Mouse (Mus musculus) hindbrain, embryonic 13.5 days (tissue): ENCODE results near the gene Plekhg2. TPM values are rescaled to one million over a fixed set of nuclear protein-coding genes. Genes with fewer than 3 reads are reported as not detected.

Experiments used
- ATAC-seq: fragments of 200-750 bp; cut with Nextera tagmentation; 2 replicates; pipeline ENCODE4 v1.8.0; 2017; ENCODE audit warnings: moderate TSS enrichment; ENCODE audit not compliant: low FRiP score
- H3K27ac ChIP-seq: fragments of 300-500 bp; sonication (generic); 2 replicates; pipeline ENCODE4 v1.5.1; 2015; ENCODE audit warnings: inconsistent platforms, mild to moderate bottlenecking, moderate library complexity
- H3K27me3 ChIP-seq: fragments of 300-500 bp; sonication (generic); 2 replicates; pipeline ENCODE4 v1.6.1; 2015; ENCODE audit warnings: mild to moderate bottlenecking, inconsistent platforms
- H3K36me3 ChIP-seq: fragments of 300-500 bp; sonication (generic); 2 replicates; pipeline ENCODE4 v1.6.1; 2015; ENCODE audit warnings: mild to moderate bottlenecking, inconsistent platforms
- H3K4me1 ChIP-seq: fragments of 300-500 bp; sonication (generic); replicated peaks from 2 replicates; pipeline ENCODE4 v1.6.1; 2015; ENCODE audit warnings: inconsistent platforms
- H3K4me2 ChIP-seq: fragments of 300-500 bp; sonication (generic); 2 replicates; pipeline ENCODE4 v1.6.1; 2015; ENCODE audit warnings: inconsistent platforms, mild to moderate bottlenecking, moderate library complexity
- H3K4me3 ChIP-seq: fragments of 300-500 bp; sonication (generic); 2 replicates; pipeline ENCODE4 v1.5.1; 2015; ENCODE audit warnings: mild to moderate bottlenecking, inconsistent platforms
- H3K9ac ChIP-seq: fragments of 300-500 bp; sonication (generic); 2 replicates; pipeline ENCODE4 v1.6.1; 2015; ENCODE audit warnings: mild to moderate bottlenecking, inconsistent platforms
- H3K9me3 ChIP-seq: fragments of 300-500 bp; sonication (generic); 2 replicates; pipeline ENCODE4 v1.6.1; 2016; ENCODE audit warnings: inconsistent platforms
- WGBS: fragments of 180-500 bp; shearing (Covaris S2); methylation state at CpG from one replicate; pipeline ENCODE4 v1.1.7; 2015; 5-methylcytosine and 5-hydroxymethylcytosine counted together
- polyA plus RNA-seq: library from polyadenylated mRNA; unstranded; fragments of >200 nt; fragmentation: Nextera tagmentation; extraction: Ambion mirVana; gene quantifications from 2 replicates; pipeline ENCODE4 v1.2.1, GENCODE M21; 2015

Gene Plekhg2
- polyA plus RNA-seq, 1 experiment from 2014 or later, result 34.6 TPM

GRCm38 (mm10) chr7:28381938-28382337, 9.5 kb upstream of the Plekhg2 start:
- peaks cover 22% of the 10 kb centered on the region for H3K27me3 ChIP-seq
- no peak overlapping the region for H3K4me3 ChIP-seq
- peak overlapping the region; percentile 76 for H3K27ac ChIP-seq
- peak overlapping the region; percentile 44 for H3K4me2 ChIP-seq
- no peaks in the 10 kb centered on the region for H3K9me3 ChIP-seq
- peak; percentile 6; the same call in 1 of the 2 replicates for ATAC-seq
- H3K36me3 ChIP-seq, result peaks cover 17% of the 10 kb centered on the region
- peaks cover 51% of the 10 kb centered on the region for H3K4me1 ChIP-seq
- H3K9ac ChIP-seq, result peak overlapping the region; percentile 61; the same call in 1 of the 2 replicates
- WGBS, result 6% methylated on average over 20 of the region's 20 CpGs

GRCm38 (mm10) chr7:28381017-28381790, 8.8 kb upstream of the Plekhg2 start:
- H3K27me3 ChIP-seq, result peaks cover 22% of the 10 kb centered on the region
- peak overlapping the region; percentile 44 for H3K4me2 ChIP-seq
- peak overlapping the region; percentile 76 for H3K27ac ChIP-seq
- 12% methylated on average over 30 of the region's 30 CpGs for whole genome bisulfite sequencing
- H3K4me3 ChIP-seq, result no peak overlapping the region
- no peak for ATAC-seq
- H3K36me3 ChIP-seq, result peaks cover 14% of the 10 kb centered on the region
- H3K9ac ChIP-seq, result peak overlapping the region; percentile 61; the same call in 1 of the 2 replicates
- H3K9me3 ChIP-seq, result no peaks in the 10 kb centered on the region
- H3K4me1 ChIP-seq, result peaks cover 56% of the 10 kb centered on the region

GRCm38 (mm10) chr7:28380237-28381016, 8.0 kb upstream of the Plekhg2 start, which contains the start of gene Zfp36:
Zfp36 (minus strand) TSS chr7:28380253.
- Histone ChIP-seq H3K4me1 (peaks cover 64% of the 10 kb centered on the region), H3K9me3 (no peaks in the 10 kb centered on the region), H3K4me3 (peak within 1 kb of the TSS; percentile 53), H3K36me3 (peaks cover 7% of the 10 kb centered on the region; the same call in 1 of the 2 replicates), H3K4me2 (peak within 1 kb of the TSS; percentile 82), H3K27me3 (peaks cover 22% of the 10 kb centered on the region), H3K9ac (peak within 1 kb of the TSS; percentile 79), H3K27ac (peak within 1 kb of the TSS; percentile 80)
- ATAC-seq, result no peak
- WGBS, result 64% methylated on average over 17 of the region's 17 CpGs

GRCm38 (mm10) chr7:28378769-28379651, 6.6 kb upstream of the Plekhg2 start:
- no peaks in the 10 kb centered on the region for H3K36me3 ChIP-seq
- H3K4me2 ChIP-seq, result peak overlapping the region; percentile 82
- peak overlapping the region; percentile 80 for H3K27ac ChIP-seq
- WGBS, result 1% methylated on average over 53 of the region's 53 CpGs
- H3K4me3 ChIP-seq, result peak overlapping the region; percentile 53
- peak; percentile 50 for ATAC-seq
- no peaks in the 10 kb centered on the region for H3K9me3 ChIP-seq
- H3K27me3 ChIP-seq, result peaks cover 22% of the 10 kb centered on the region
- peak overlapping the region; percentile 79 for H3K9ac ChIP-seq
- H3K4me1 ChIP-seq, result peaks cover 70% of the 10 kb centered on the region

GRCm38 (mm10) chr7:28378066-28378690, 5.8 kb upstream of the Plekhg2 start:
- Histone ChIP-seq H3K4me2 (peak overlapping the region; percentile 82), H3K9ac (peak overlapping the region; percentile 79), H3K27me3 (peaks cover 22% of the 10 kb centered on the region), H3K4me1 (peaks cover 72% of the 10 kb centered on the region), H3K27ac (peak overlapping the region; percentile 30; the same call in 1 of the 2 replicates), H3K36me3 (no peaks in the 10 kb centered on the region), H3K4me3 (peak overlapping the region; percentile 53), H3K9me3 (no peaks in the 10 kb centered on the region)
- ATAC-seq, result no peak
- WGBS, result 46% methylated on average over 32 of the region's 32 CpGs

GRCm38 (mm10) chr7:28377190-28378065, 5.0 kb upstream of the Plekhg2 start:
- H3K27ac ChIP-seq, result 0 out of 2 replicates have a peak overlapping the region, but pooled peaks have one; percentile 30
- peak overlapping the region; percentile 79 for H3K9ac ChIP-seq
- H3K9me3 ChIP-seq, result no peaks in the 10 kb centered on the region
- H3K4me1 ChIP-seq, result peaks cover 65% of the 10 kb centered on the region
- ATAC-seq, result no peak
- peak overlapping the region; percentile 53 for H3K4me3 ChIP-seq
- H3K27me3 ChIP-seq, result peaks cover 22% of the 10 kb centered on the region
- 74% methylated on average over 18 of the region's 18 CpGs for WGBS
- H3K36me3 ChIP-seq, result no peaks in the 10 kb centered on the region
- peak overlapping the region; percentile 82 for H3K4me2 ChIP-seq

GRCm38 (mm10) chr7:28376011-28376771, 3.8 kb upstream of the Plekhg2 start:
- Histone ChIP-seq H3K27ac (peak overlapping the region; percentile 90), H3K4me3 (peak overlapping the region; percentile 42), H3K27me3 (peaks cover 20% of the 10 kb centered on the region), H3K36me3 (no peaks in the 10 kb centered on the region), H3K9ac (peak overlapping the region; percentile 72), H3K4me1 (peaks cover 62% of the 10 kb centered on the region), H3K9me3 (no peaks in the 10 kb centered on the region), H3K4me2 (peak overlapping the region; percentile 62)
- ATAC-seq, result no peak
- 3% methylated on average over 30 of the region's 30 CpGs for WGBS

- peak; percentile 16 for ATAC-seq
- under 1% methylated on average over 35 of the region's 36 CpGs for WGBS
- Histone ChIP-seq H3K36me3 (no peaks in the 10 kb centered on the region), H3K4me3 (peak overlapping the region; percentile 42), H3K9ac (peak overlapping the region; percentile 72), H3K27me3 (peaks cover 11% of the 10 kb centered on the region), H3K27ac (peak overlapping the region; percentile 90), H3K4me1 (peaks cover 65% of the 10 kb centered on the region), H3K4me2 (peak overlapping the region; percentile 62), H3K9me3 (no peaks in the 10 kb centered on the region)
Observed at GRCm38 (mm10) chr7:28375176-28375921, 3.0 kb upstream of the Plekhg2 start.

- Histone ChIP-seq H3K4me3 (no peak overlapping the region), H3K4me1 (peaks cover 71% of the 10 kb centered on the region)
Observed at GRCm38 (mm10) chr7:28374647-28375046, 2.2 kb upstream of the Plekhg2 start.

More at GRCm38 (mm10) chr7:28374647-28375046, 2.2 kb upstream of the Plekhg2 start:
- peak overlapping the region; percentile 90 for H3K27ac ChIP-seq
- no peak for ATAC-seq
- no peak overlapping the region for H3K9ac ChIP-seq
- H3K4me2 ChIP-seq, result no peak overlapping the region
- WGBS, result 84% methylated on average over 10 of the region's 10 CpGs
- no peaks in the 10 kb centered on the region for H3K9me3 ChIP-seq
- H3K36me3 ChIP-seq, result peaks cover 1% of the 10 kb centered on the region; the same call in 1 of the 2 replicates
- H3K27me3 ChIP-seq, result peaks cover 9% of the 10 kb centered on the region; the same call in 1 of the 2 replicates
